Mouse (Mus musculus) erythroblast, adult 5-6 weeks (primary cell): Measurements from ENCODE around the gene Ttll10. TPM values are rescaled to one million over a fixed set of nuclear protein-coding genes. Genes with fewer than 3 reads are reported as not detected.

ENCODE experiments used
- total RNA-seq, 2 experiments: library from RNA; stranded (forward) in 1 of 2; stranded (reverse) in 1 of 2; fragments of 150-400 nt in 1 of 2; fragments of 200-764, 138-1000 nt in 1 of 2; gene quantifications; 2 replicates each; pipeline versions ENCODE4 v1.2.3 to v1.2.4; 2015 to 2017; ENCODE audit warnings: low replicate concordance in 2 of 2

The Ttll10 gene
- total RNA-seq, 2 experiments from 2014 or later, result not detected

Other genes starting within 250 kb of the Ttll10 start
- 117 and 136 TPM in 2 replicates for gene Ccnl2, start 246.9 kb downstream of the Ttll10 start, total RNA-seq (2015; ENCODE audit: low replicate concordance)
- gene Ccnl2, start 246.9 kb downstream of the Ttll10 start, total RNA-seq (2017; ENCODE audit: low replicate concordance), result 187 and 202 TPM in 2 replicates
- 25.0 and 35.9 TPM in 2 replicates for gene Aurkaip1, start 228.1 kb downstream of the Ttll10 start, total RNA-seq (2015; ENCODE audit: low replicate concordance)
- 48.7 and 56.0 TPM in 2 replicates for gene Aurkaip1, start 228.1 kb downstream of the Ttll10 start, total RNA-seq (2017; ENCODE audit: low replicate concordance)
- gene Mxra8, start 219.7 kb downstream of the Ttll10 start, total RNA-seq (2015; ENCODE audit: low replicate concordance), result 2.1 TPM in 1 of 2 replicates, not detected in the other
- not detected in 2 replicates for gene Mxra8, start 219.7 kb downstream of the Ttll10 start, total RNA-seq (2017; ENCODE audit: low replicate concordance)
- 3.7 and 6.7 TPM in 2 replicates for gene Dvl1, start 212.0 kb downstream of the Ttll10 start, total RNA-seq (2015; ENCODE audit: low replicate concordance)
- gene Dvl1, start 212.0 kb downstream of the Ttll10 start, total RNA-seq (2017; ENCODE audit: low replicate concordance), result 4.8 and 6.3 TPM in 2 replicates
- gene Tas1r3, start 196.1 kb downstream of the Ttll10 start, total RNA-seq (2015; ENCODE audit: low replicate concordance), result not detected in 2 replicates
- 0.14 and 0.85 TPM in 2 replicates for gene Tas1r3, start 196.1 kb downstream of the Ttll10 start, total RNA-seq (2017; ENCODE audit: low replicate concordance)
- 1.5 and 1.7 TPM in 2 replicates for gene Cptp, start 190.0 kb downstream of the Ttll10 start, total RNA-seq (2015; ENCODE audit: low replicate concordance)
- 2.5 and 6.4 TPM in 2 replicates for gene Cptp, start 190.0 kb downstream of the Ttll10 start, total RNA-seq (2017; ENCODE audit: low replicate concordance)
- 5.6 and 10.0 TPM in 2 replicates for gene Ints11, start 189.9 kb downstream of the Ttll10 start, total RNA-seq (2015; ENCODE audit: low replicate concordance)
- gene Ints11, start 189.9 kb downstream of the Ttll10 start, total RNA-seq (2017; ENCODE audit: low replicate concordance), result 7.8 and 8.5 TPM in 2 replicates
- gene Pusl1, start 167.6 kb downstream of the Ttll10 start, total RNA-seq (2015; ENCODE audit: low replicate concordance), result 2.3 and 5.9 TPM in 2 replicates
- gene Pusl1, start 167.6 kb downstream of the Ttll10 start, total RNA-seq (2017; ENCODE audit: low replicate concordance), result 2.2 and 5.3 TPM in 2 replicates
- gene Acap3, start 167.6 kb downstream of the Ttll10 start, total RNA-seq (2015; ENCODE audit: low replicate concordance), result 5.6 and 10.0 TPM in 2 replicates
- 4.3 and 23.7 TPM in 2 replicates for gene Acap3, start 167.6 kb downstream of the Ttll10 start, total RNA-seq (2017; ENCODE audit: low replicate concordance)
- 9.4 and 19.4 TPM in 2 replicates for gene Ube2j2, start 115.6 kb downstream of the Ttll10 start, total RNA-seq (2015; ENCODE audit: low replicate concordance)
- 25.6 and 41.3 TPM in 2 replicates for gene Ube2j2, start 115.6 kb downstream of the Ttll10 start, total RNA-seq (2017; ENCODE audit: low replicate concordance)
- 99.9 and 100 TPM in 2 replicates for gene C1qtnf12, start 97.1 kb downstream of the Ttll10 start, total RNA-seq (2015; ENCODE audit: low replicate concordance)
- gene C1qtnf12, start 97.1 kb downstream of the Ttll10 start, total RNA-seq (2017; ENCODE audit: low replicate concordance), result 21.5 and 35.8 TPM in 2 replicates
- gene B3galt6, start 66.8 kb downstream of the Ttll10 start, total RNA-seq (2015; ENCODE audit: low replicate concordance), result 1.0 and 4.4 TPM in 2 replicates
- 1.2 and 1.4 TPM in 2 replicates for gene B3galt6, start 66.8 kb downstream of the Ttll10 start, total RNA-seq (2017; ENCODE audit: low replicate concordance)
- gene Sdf4, start 66.5 kb downstream of the Ttll10 start, total RNA-seq (2015; ENCODE audit: low replicate concordance), result 11.1 and 16.7 TPM in 2 replicates
- 101 and 127 TPM in 2 replicates for gene Sdf4, start 66.5 kb downstream of the Ttll10 start, total RNA-seq (2017; ENCODE audit: low replicate concordance)
- gene Tnfrsf4, start 45.6 kb downstream of the Ttll10 start, total RNA-seq (2015; ENCODE audit: low replicate concordance), result 5.2 TPM in 1 of 2 replicates, not detected in the other
- 5.5 TPM in 1 of 2 replicates, not detected in the other for gene Tnfrsf4, start 45.6 kb downstream of the Ttll10 start, total RNA-seq (2017; ENCODE audit: low replicate concordance)
- gene Tnfrsf18, start 33.2 kb downstream of the Ttll10 start, total RNA-seq (2015; ENCODE audit: low replicate concordance), result 16.5 TPM in 1 of 2 replicates, not detected in the other
- gene Tnfrsf18, start 33.2 kb downstream of the Ttll10 start, total RNA-seq (2017; ENCODE audit: low replicate concordance), result 2.3 and 2.9 TPM in 2 replicates
- gene 9430015G10Rik, start 50.6 kb upstream of the Ttll10 start, total RNA-seq (2015; ENCODE audit: low replicate concordance), result 5.2 and 7.7 TPM in 2 replicates
- gene 9430015G10Rik, start 50.6 kb upstream of the Ttll10 start, total RNA-seq (2017; ENCODE audit: low replicate concordance), result 11.6 and 16.0 TPM in 2 replicates
- not detected in 2 replicates for gene Rnf223, start 71.1 kb upstream of the Ttll10 start, total RNA-seq (2015; ENCODE audit: low replicate concordance)
- gene Rnf223, start 71.1 kb upstream of the Ttll10 start, total RNA-seq (2017; ENCODE audit: low replicate concordance), result not detected in 2 replicates
- gene Agrn, start 138.1 kb upstream of the Ttll10 start, total RNA-seq (2015; ENCODE audit: low replicate concordance), result 24.2 and 26.7 TPM in 2 replicates
- gene Agrn, start 138.1 kb upstream of the Ttll10 start, total RNA-seq (2017; ENCODE audit: low replicate concordance), result 22.9 and 27.7 TPM in 2 replicates
- 70.9 and 108 TPM in 2 replicates for gene Isg15, start 141.4 kb upstream of the Ttll10 start, total RNA-seq (2015; ENCODE audit: low replicate concordance)
- gene Isg15, start 141.4 kb upstream of the Ttll10 start, total RNA-seq (2017; ENCODE audit: low replicate concordance), result 185 and 281 TPM in 2 replicates
- 8.3 and 18.6 TPM in 2 replicates for gene AW011738, start 143.9 kb upstream of the Ttll10 start, total RNA-seq (2015; ENCODE audit: low replicate concordance)
- gene AW011738, start 143.9 kb upstream of the Ttll10 start, total RNA-seq (2017; ENCODE audit: low replicate concordance), result 29.9 and 35.8 TPM in 2 replicates
- gene Perm1, start 156.5 kb upstream of the Ttll10 start, total RNA-seq (2015; ENCODE audit: low replicate concordance), result 2.3 and 3.6 TPM in 2 replicates
- gene Perm1, start 156.5 kb upstream of the Ttll10 start, total RNA-seq (2017; ENCODE audit: low replicate concordance), result 4.3 and 4.9 TPM in 2 replicates
- gene Plekhn1, start 175.4 kb upstream of the Ttll10 start, total RNA-seq (2015; ENCODE audit: low replicate concordance), result 11.0 and 11.1 TPM in 2 replicates
- gene Plekhn1, start 175.4 kb upstream of the Ttll10 start, total RNA-seq (2017; ENCODE audit: low replicate concordance), result 9.9 and 12.8 TPM in 2 replicates
- gene Noc2l, start 176.6 kb upstream of the Ttll10 start, total RNA-seq (2015; ENCODE audit: low replicate concordance), result 12.1 and 15.0 TPM in 2 replicates
- gene Noc2l, start 176.6 kb upstream of the Ttll10 start, total RNA-seq (2017; ENCODE audit: low replicate concordance), result 24.8 and 28.3 TPM in 2 replicates
- gene Samd11, start 196.2 kb upstream of the Ttll10 start, total RNA-seq (2015; ENCODE audit: low replicate concordance), result 110 and 112 TPM in 2 replicates
- gene Samd11, start 196.2 kb upstream of the Ttll10 start, total RNA-seq (2017; ENCODE audit: low replicate concordance), result 181 and 200 TPM in 2 replicates